Mouse (Mus musculus) hindbrain, embryonic 10.5 days (tissue): ENCODE data around the gene Sh3rf1. TPM values are rescaled to one million over a fixed set of nuclear protein-coding genes. Genes with fewer than 3 reads are reported as not detected.

ENCODE experiments used
- DNase-seq: peaks from one replicate; pipeline ENCODE4 v3.0.0-alpha.2; 2017; ENCODE audit warnings: low spot score
- H3K27ac ChIP-seq: fragments of 300-500 bp; sonication (generic); 2 replicates; pipeline ENCODE4 v1.5.1; 2016; ENCODE audit warnings: mild to moderate bottlenecking, moderate library complexity
- H3K27me3 ChIP-seq: fragments of 300-500 bp; sonication (generic); 2 replicates; pipeline ENCODE4 v1.6.1; 2016; ENCODE audit warnings: mild to moderate bottlenecking; ENCODE audit not compliant: poor library complexity, insufficient read depth, severe bottlenecking
- H3K36me3 ChIP-seq: fragments of 300-500 bp; sonication (generic); 2 replicates; pipeline ENCODE4 v1.6.1; 2016; ENCODE audit warnings: mild to moderate bottlenecking, moderate library complexity
- H3K4me1 ChIP-seq: fragments of 300-500 bp; sonication (generic); replicated peaks from 2 replicates; pipeline ENCODE4 v1.6.1; 2016; ENCODE audit warnings: mild to moderate bottlenecking
- H3K4me3 ChIP-seq: fragments of 300-500 bp; sonication (generic); 2 replicates; pipeline ENCODE4 v1.5.1; 2016; ENCODE audit warnings: mild to moderate bottlenecking, moderate library complexity
- H3K9me3 ChIP-seq: fragments of 300-500 bp; sonication (generic); 2 replicates; pipeline ENCODE4 v1.6.1; 2016; ENCODE audit warnings: mild to moderate bottlenecking, moderate library complexity
- WGBS: fragments of 180-500 bp; shearing (Covaris S2); methylation state at CpG from one replicate; pipeline ENCODE4 v1.1.7; 2016; 5-methylcytosine and 5-hydroxymethylcytosine counted together
- polyA plus RNA-seq: library from polyadenylated mRNA; unstranded; fragments of >200 nt; fragmentation: Nextera tagmentation; extraction: Ambion mirVana; gene quantifications from 2 replicates; pipeline ENCODE4 v1.2.1, GENCODE M21; 2016

Sh3rf1 gene
- polyA plus RNA-seq, 1 experiment from 2014 or later: 20.3 TPM

DNA sequence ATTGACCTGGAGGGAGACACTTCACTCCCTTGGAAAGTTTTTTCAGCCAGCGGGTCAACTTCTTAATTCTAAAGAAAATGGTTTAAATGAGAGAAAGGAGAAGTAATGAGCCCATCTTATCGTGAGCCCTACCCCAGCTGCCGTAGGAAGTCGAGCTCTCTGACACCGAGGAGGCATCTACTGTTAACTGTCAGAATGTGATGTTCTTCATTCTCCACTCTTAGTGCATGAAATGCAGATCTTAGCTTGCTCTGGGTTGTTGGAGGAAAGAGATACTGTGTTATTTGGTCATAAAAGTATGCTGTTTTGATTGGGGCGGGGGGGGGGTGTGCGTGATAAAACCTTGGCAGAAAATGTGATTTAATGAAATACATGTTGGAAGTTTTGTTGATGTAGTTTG is 62.7 kb downstream of the Sh3rf1 start:
- H3K4me1 ChIP-seq: peaks cover 64% of the 10 kb centered on the region
- no peaks in the 10 kb centered on the region for H3K27me3 ChIP-seq
- H3K9me3 ChIP-seq: no peaks in the 10 kb centered on the region
- H3K27ac ChIP-seq: 0 out of 2 replicates have a peak overlapping the region, but pooled peaks have one; percentile 5
- H3K4me3 ChIP-seq: no peak overlapping the region
- H3K36me3 ChIP-seq: peaks cover 1% of the 10 kb centered on the region; the same call in 1 of the 2 replicates
- no peak for DNase-seq
- WGBS: 69% methylated on average over 7 of the region's 7 CpGs

DNA sequence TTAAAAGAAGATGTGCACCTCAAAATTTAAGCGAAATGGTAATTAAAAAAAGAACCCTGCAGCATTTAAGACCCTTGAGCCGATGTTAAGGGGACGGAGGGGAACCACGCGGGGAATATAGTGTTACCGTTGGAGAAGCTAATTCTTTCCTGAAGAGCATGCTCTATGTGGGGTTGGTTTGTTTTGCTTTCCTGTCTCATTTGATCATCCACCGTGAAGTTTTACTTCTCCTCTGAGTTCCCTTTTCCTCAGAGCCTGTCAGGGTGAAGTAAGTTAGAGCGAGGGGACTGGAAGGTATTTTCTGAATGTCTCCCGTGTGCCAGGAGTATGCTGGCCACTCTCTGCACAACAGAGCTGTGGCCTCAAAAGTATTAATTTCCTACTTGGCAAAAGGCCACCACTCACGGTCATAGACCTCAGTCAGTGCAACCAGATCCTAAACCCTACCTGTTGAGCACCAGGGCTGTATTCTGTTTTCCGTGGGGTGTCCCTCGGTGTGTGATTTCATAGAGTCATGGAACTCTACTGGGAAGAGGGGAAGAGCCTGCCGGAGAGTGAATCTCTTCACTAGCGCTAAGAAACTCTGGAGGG is 63.2 kb downstream of the Sh3rf1 start:
- H3K4me3 ChIP-seq: no peak overlapping the region
- H3K4me1 ChIP-seq: peaks cover 59% of the 10 kb centered on the region
- no peak for DNase-seq
- no peaks in the 10 kb centered on the region for H3K9me3 ChIP-seq
- peaks cover 5% of the 10 kb centered on the region; the same call in 1 of the 2 replicates for H3K36me3 ChIP-seq
- no peaks in the 10 kb centered on the region for H3K27me3 ChIP-seq
- 73% methylated on average over 14 of the region's 14 CpGs for WGBS
- no peak overlapping the region; the same call in 1 of the 2 replicates for H3K27ac ChIP-seq

DNA sequence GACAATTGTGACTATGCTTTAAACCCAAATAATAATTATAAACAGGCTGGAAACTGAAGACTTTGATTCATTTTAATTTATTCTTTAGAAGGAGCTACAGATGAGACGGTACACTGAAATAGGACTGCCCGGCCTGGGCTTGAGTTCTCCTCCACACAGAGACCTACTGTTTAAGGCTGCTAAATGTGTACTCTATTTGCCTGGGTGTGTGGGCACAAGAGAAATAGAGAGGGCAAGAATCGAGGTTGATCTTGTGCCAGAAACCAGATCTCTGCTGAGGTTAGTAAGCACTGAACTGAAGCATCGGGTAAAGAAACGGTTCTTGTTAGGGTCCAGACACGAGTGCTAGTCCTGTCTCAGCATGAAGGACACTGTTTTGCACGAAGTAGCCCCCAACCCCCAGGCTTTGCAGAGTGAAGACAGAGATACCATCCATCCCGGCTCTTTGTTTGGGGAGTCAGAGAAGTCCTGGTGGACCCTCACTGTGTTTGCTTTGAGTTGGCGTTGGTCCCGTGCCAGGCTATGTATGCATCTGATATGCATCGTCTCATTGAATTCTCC is 64.4 kb downstream of the Sh3rf1 start:
- Histone ChIP-seq H3K4me1 (peaks cover 54% of the 10 kb centered on the region), H3K36me3 (peaks cover 14% of the 10 kb centered on the region), H3K4me3 (no peak overlapping the region), H3K27me3 (no peaks in the 10 kb centered on the region), H3K27ac (no peak overlapping the region; the same call in 1 of the 2 replicates), H3K9me3 (no peaks in the 10 kb centered on the region)
- 70% methylated on average over 11 of the region's 11 CpGs for WGBS
- no peak for DNase-seq

DNA sequence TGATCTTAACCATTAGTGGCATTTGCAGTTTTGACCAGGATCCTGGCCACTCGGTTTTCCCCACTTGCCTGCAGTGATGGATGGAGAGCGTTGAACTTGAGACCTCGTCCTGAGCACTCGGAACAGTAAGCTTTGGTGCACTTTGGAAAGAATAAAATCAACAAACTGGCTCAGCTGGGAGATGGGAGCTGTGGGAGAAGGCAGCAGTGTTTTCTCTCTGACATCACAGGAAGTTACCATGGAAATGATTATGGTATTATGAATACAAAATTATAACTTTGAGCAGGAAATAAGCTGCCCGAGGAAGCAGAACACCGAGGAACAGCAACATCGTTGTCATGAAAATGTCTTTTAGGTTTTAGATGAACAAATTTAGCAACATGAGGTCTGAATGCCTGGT is 65.0 kb downstream of the Sh3rf1 start:
- H3K27ac ChIP-seq: no peak overlapping the region
- H3K36me3 ChIP-seq: peaks cover 14% of the 10 kb centered on the region
- H3K27me3 ChIP-seq: no peaks in the 10 kb centered on the region
- DNase-seq: no peak
- H3K4me1 ChIP-seq: peaks cover 50% of the 10 kb centered on the region
- 63% methylated on average over 7 of the region's 7 CpGs for WGBS
- no peak overlapping the region for H3K4me3 ChIP-seq
- H3K9me3 ChIP-seq: no peaks in the 10 kb centered on the region

DNA sequence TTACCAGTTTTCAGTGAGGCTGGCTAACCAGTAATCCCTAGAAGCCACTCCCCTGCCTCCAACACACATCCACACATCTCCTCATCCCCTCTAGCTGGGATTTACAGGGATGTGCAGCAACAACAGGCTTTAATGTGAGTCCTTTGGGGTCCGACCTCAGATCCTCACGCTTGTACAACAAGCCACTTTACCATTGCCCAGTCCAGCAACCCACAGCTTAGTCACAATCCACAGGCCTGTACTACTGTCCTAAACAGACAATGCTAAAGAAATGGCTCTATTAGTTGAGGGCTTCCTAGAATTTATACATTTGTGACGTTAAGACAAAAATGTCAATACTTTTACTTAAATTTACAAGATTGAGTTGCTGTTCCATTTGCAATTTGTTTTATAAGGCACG is 71.4 kb downstream of the Sh3rf1 start:
- no peak for DNase-seq
- H3K27me3 ChIP-seq: no peaks in the 10 kb centered on the region
- 56% methylated on average over 4 of the region's 4 CpGs for WGBS
- peaks cover 35% of the 10 kb centered on the region for H3K4me1 ChIP-seq
- H3K36me3 ChIP-seq: peaks cover 14% of the 10 kb centered on the region
- H3K9me3 ChIP-seq: no peaks in the 10 kb centered on the region
- peak overlapping the region; percentile 41; the same call in 1 of the 2 replicates for H3K27ac ChIP-seq
- no peak overlapping the region for H3K4me3 ChIP-seq

DNA sequence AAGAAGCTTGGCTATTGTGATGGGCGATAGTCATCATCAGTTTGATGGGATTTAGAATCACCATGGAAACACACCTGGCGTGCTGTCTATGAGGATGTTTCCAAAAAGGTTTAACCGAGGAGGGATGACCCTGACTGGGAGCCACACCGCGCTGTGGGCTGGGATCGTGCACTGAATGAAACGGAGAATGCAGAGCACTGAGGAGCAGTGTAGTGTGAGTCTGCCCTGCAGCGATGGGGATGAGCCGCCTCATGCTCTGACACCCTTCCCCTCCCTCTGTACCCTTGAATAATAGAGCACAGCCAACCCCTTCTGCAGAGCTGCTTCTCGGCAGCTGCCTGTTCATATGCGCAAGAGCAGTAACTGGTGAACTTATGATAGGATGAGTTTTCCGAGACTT is 71.8 kb downstream of the Sh3rf1 start:
- Histone ChIP-seq H3K27ac (peak overlapping the region; percentile 64; the same call in 1 of the 2 replicates), H3K36me3 (peaks cover 14% of the 10 kb centered on the region), H3K4me3 (no peak overlapping the region), H3K4me1 (peaks cover 35% of the 10 kb centered on the region), H3K27me3 (no peaks in the 10 kb centered on the region), H3K9me3 (no peaks in the 10 kb centered on the region)
- 24% methylated on average over 12 of the region's 12 CpGs for WGBS
- peak; percentile 34 for DNase-seq

DNA sequence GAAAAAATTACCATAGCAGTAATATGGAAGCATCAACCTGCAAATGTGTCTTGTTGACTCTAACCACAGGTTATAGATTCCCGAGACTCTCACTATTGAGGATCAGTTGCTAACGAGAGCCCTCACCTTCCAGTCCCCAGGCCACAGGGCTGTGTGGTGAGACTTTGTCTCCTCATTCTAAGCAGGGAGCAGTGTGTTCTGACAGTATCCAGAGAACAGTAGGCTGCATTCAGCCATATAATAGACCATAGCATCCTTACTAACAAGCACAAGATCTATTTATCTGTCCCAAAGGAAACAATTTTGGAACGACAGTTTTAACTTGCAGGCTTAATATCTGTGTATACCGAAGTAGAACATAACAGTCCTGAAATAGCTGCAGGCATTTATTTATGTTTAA is 75.2 kb downstream of the Sh3rf1 start:
- Histone ChIP-seq H3K27ac (no peak overlapping the region), H3K9me3 (no peaks in the 10 kb centered on the region), H3K36me3 (no peaks in the 10 kb centered on the region), H3K27me3 (no peaks in the 10 kb centered on the region), H3K4me1 (peaks cover 41% of the 10 kb centered on the region), H3K4me3 (no peak overlapping the region)
- 77% methylated on average over 4 of the region's 4 CpGs for WGBS
- no peak for DNase-seq

DNA sequence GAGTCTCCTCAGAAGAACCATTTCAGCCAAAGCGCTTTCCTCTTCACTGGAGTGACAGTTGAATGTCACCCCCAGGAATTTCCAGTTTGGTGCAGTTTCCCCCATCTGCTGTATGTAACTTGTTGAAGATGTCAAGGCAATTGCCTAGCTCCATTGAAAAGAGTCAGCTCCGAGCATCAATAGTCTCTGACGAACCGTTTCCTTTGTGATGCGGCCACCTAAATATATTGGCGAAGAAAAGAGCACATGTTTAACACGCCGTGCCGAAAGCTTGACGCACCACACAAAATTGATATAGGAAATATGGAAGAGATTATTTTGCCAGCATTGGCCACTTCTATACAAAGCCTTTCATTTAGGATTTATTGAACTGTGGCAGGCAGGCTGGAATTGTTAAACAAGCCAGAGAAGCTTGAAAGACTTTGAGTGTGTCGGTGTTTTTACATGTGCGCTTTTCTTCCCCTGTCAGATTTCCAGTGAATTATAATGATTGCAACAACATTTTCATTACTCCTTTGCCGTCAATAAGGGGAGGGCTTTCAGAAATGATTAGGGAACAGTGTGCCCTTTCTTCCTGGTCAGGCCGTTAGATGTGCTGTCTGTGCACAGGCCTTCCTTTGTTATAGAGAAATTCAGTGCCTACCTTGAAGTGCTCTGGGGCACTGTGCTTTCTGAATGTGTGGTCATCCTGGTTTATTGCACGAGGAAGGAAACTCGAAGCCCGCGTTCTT is 77.8 kb downstream of the Sh3rf1 start:
- no peak for DNase-seq

DNA sequence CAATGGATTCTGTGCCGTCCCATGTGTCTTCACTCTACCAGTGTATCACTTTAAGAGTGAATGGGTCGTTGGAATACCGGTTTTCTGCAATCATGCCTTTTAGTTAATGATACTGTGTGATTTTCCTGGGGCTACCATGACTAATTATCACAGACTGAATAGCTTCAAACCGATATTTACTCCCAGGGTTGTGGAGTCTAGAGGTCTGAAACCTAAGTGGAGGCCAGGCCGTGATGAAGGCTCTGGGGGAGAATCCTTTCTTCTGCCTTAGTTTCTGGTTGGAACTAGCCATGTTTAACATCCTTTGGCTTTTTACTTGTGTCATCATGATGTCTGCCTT is 78.3 kb downstream of the Sh3rf1 start:
- Histone ChIP-seq H3K27me3 (no peaks in the 10 kb centered on the region), H3K36me3 (no peaks in the 10 kb centered on the region), H3K4me3 (no peak overlapping the region), H3K9me3 (no peaks in the 10 kb centered on the region), H3K27ac (0 out of 2 replicates have a peak overlapping the region, but pooled peaks have one; percentile 10), H3K4me1 (peaks cover 26% of the 10 kb centered on the region)
- no peak for DNase-seq
- 73% methylated on average over 5 of the region's 5 CpGs for WGBS

More for the DNA sequence above, 77.8 kb downstream of the Sh3rf1 start:
- Histone ChIP-seq H3K9me3 (no peaks in the 10 kb centered on the region), H3K27ac (0 out of 2 replicates have a peak overlapping the region, but pooled peaks have one; percentile 10), H3K27me3 (no peaks in the 10 kb centered on the region), H3K4me3 (no peak overlapping the region), H3K36me3 (no peaks in the 10 kb centered on the region), H3K4me1 (peaks cover 24% of the 10 kb centered on the region)
- 76% methylated on average over 18 of the region's 18 CpGs for WGBS

DNA sequence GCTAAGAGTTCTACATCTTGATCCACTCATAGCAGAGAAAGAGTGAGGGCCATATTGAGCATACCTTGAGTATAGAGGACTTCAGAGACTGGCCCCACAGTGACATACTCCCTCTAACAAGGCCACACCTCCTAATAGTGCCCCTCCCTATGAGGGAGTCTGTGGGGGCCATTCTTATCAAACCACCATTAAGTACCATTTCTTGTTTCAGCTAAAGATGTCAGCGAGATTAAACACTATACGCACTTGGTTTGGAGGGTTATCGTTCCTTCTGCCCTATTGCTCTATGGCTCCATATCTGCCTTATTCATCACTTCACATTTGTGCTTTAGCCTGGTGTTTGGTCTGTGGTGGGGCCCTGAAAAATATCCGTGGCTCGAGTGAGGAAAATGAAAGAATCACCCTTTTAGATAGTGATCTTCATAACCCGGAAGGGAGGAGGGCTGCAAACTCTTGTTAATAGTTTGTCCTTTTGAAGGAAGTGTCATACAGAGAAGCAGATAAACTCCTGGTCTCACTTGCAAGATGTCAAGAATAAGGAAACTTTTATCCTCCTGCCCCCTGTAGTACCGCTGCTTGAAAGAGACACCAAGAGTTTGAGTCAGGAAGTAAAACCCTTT is 81.9 kb downstream of the Sh3rf1 start:
- Histone ChIP-seq H3K9me3 (no peaks in the 10 kb centered on the region), H3K4me3 (no peak overlapping the region), H3K27me3 (no peaks in the 10 kb centered on the region), H3K36me3 (no peaks in the 10 kb centered on the region), H3K27ac (no peak overlapping the region), H3K4me1 (peaks cover 52% of the 10 kb centered on the region)
- WGBS: 93% methylated on average over 7 of the region's 7 CpGs
- DNase-seq: no peak

DNA sequence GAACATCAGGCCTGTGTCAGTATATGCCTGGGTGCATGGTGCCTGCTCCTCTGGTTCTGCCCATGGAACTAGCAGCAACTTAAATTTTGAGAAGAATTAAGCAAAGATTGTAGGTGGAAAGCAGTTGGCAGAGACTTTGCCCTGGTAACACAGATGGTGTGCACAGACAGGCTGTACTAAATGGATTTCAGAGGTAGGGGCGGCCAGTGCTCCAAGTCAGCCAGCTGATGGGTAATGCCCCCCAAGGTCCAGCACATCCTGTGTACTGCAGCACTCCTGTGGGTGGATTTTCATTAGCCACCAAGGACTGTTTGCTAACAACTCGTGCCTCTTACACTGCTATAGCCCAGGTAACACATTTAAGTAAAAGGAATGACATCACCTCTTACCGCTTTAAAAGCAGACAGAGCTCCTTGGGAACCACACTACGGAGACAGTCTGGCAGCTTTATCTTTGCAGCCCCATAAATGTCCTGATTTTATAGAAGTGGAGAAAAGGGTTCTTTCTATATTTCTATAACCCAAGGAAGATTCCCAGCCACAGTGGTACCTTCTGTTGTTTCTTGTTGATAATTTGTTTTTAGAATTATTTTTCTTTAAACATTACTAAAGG is 82.9 kb downstream of the Sh3rf1 start:
- Histone ChIP-seq H3K4me1 (peaks cover 52% of the 10 kb centered on the region), H3K36me3 (no peaks in the 10 kb centered on the region), H3K27me3 (no peaks in the 10 kb centered on the region), H3K27ac (no peak overlapping the region), H3K4me3 (no peak overlapping the region), H3K9me3 (no peaks in the 10 kb centered on the region)
- DNase-seq: no peak
- WGBS: 89% methylated on average over 4 of the region's 4 CpGs

DNA sequence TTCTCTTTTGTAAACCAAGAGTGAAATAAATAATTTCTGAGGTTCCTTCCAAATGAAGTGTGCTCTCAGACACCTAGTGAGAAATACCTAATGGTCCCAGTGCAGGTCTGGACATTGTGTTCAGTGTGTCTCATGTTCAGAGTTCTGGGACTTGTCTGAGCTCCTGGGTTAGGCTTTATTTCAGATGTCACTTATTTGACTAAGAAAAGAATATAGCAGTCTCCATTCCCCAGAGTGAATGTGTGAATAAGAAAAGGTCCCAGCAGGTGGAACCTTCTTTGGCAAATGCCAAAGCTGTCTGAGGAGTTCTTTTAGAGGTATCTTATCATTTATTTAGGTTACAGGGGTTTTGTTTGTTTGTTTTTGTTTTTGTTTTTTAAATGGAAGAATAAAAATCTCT is 85.2 kb downstream of the Sh3rf1 start:
- Histone ChIP-seq H3K36me3 (no peaks in the 10 kb centered on the region), H3K4me1 (peaks cover 52% of the 10 kb centered on the region), H3K27ac (peak overlapping the region; percentile 84; the same call in 1 of the 2 replicates), H3K27me3 (no peaks in the 10 kb centered on the region), H3K4me3 (no peak overlapping the region), H3K9me3 (0 out of 2 replicates have a peak, but pooled peaks cover 4% of the 10 kb centered on the region)
- no peak for DNase-seq
